27 mouse cellular contexts compared by ENCODE assay signal in genomic region chr6:129565257-129565656, GRCm38 (mm10). TPM values are rescaled to one million over a fixed set of nuclear protein-coding genes. Genes with fewer than 3 reads are reported as not detected.
"Had no signal": no experiment of that assay in that cellular context is flagged by ENCODE, and none has a peak within 500 bp of the region (broad histone marks: within the 10 kb centered on the region; RNA-seq: fewer than 3 reads in every experiment).

No protein-coding gene starts in this region.

- DNase-seq: liver, embryonic 13.5 days; liver, postnatal 0 days; lung, adult 2 months; lung, postnatal 14 days; lung, postnatal 36 days; retina, postnatal 1 day; right cerebral cortex, adult 18-20 months; right cerebral cortex, postnatal 25 days; right cerebral cortex, postnatal 4 days; thymus, adult 2 months; thymus, postnatal 25 days had no signal

- ATAC-seq: liver, postnatal 0 days; lung, postnatal 0 days; midbrain, embryonic 13.5 days; midbrain, embryonic 15.5 days had no signal

RNA-seq across cellular contexts. Expression of gene Klre1, which starts 12.4 kb away (rescaled TPM):
- total RNA-seq: midbrain, postnatal 0 days had no signal
- polyA plus RNA-seq: liver, embryonic 13.5 days; lung, embryonic 15.5 days; macrophage; midbrain, embryonic 11.5 days; midbrain, embryonic 13.5 days; midbrain, embryonic 15.5 days; myocyte; neural tube, embryonic 11.5 days; neural tube, embryonic 13.5 days; stomach, embryonic 15.5 days; stomach, postnatal 0 days had no signal

RNA-seq across cellular contexts. Expression of gene Klrd1, which starts 26.3 kb away (rescaled TPM):
- total RNA-seq: midbrain, postnatal 0 days had no signal
- polyA plus RNA-seq: midbrain, embryonic 11.5 days; midbrain, embryonic 13.5 days; midbrain, embryonic 15.5 days; midbrain, postnatal 0 days; myocyte; neural tube, embryonic 11.5 days; neural tube, embryonic 13.5 days; neural tube, embryonic 15.5 days; testis, adult 2 months had no signal

RNA-seq across cellular contexts. Expression of gene Tmem52b, which starts 52.9 kb away (rescaled TPM):
- total RNA-seq: midbrain, postnatal 0 days had no signal
- polyA plus RNA-seq: liver, embryonic 13.5 days; liver, postnatal 0 days; lung, postnatal 0 days; macrophage; midbrain, embryonic 11.5 days; midbrain, embryonic 13.5 days; midbrain, postnatal 0 days; myocyte; neural tube, embryonic 11.5 days; neural tube, embryonic 15.5 days; small intestine, adult 2 months; spleen, adult 2 months; stomach, embryonic 15.5 days; testis, adult 2 months; thymus, adult 2 months had no signal

RNA-seq across cellular contexts. Expression of gene Olr1, which starts 58.3 kb away (rescaled TPM):
- total RNA-seq: midbrain, postnatal 0 days had no signal
- polyA plus RNA-seq: midbrain, embryonic 11.5 days; midbrain, embryonic 13.5 days; midbrain, embryonic 15.5 days; midbrain, postnatal 0 days; neural tube, embryonic 11.5 days; small intestine, adult 2 months had no signal
